Mouse (Mus musculus) inflammation-experienced regulatory T-cells, adult 16 weeks (primary cell): Measurements from ENCODE around the gene AF067063. TPM values are rescaled to one million over a fixed set of nuclear protein-coding genes. Genes with fewer than 3 reads are reported as not detected.

Experiments
- polyA plus RNA-seq: library from polyadenylated mRNA; unstranded; fragments of 100-300 nt; shearing (Covaris generic); gene quantifications from one replicate; pipeline ENCODE4 v1.2.1, GENCODE M21; 2017

AF067063 gene
- polyA plus RNA-seq = not detected

DNA sequence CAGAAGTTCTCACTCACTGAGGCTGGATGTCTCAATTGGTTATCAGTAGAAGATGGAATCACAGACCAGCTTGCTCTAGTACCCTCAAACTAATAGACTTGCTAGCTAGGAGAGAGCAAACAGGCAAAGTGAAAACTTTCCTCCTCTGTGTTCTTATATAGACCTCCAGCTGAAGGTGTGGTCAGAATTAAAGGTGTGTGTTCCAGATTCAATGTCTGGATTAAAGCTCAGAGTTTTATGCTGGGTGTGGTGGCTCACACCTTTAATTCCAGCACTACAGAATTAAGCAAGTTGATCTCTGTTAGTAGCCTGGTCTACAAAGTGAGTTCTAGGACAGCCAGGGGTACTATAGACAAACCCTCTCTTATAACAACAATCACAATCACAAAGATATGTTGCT is at the start of gene AF067063:
TSS of gene AF067063 (minus strand) at position 101 of the 400 bp plus-strand sequence.

DNA sequence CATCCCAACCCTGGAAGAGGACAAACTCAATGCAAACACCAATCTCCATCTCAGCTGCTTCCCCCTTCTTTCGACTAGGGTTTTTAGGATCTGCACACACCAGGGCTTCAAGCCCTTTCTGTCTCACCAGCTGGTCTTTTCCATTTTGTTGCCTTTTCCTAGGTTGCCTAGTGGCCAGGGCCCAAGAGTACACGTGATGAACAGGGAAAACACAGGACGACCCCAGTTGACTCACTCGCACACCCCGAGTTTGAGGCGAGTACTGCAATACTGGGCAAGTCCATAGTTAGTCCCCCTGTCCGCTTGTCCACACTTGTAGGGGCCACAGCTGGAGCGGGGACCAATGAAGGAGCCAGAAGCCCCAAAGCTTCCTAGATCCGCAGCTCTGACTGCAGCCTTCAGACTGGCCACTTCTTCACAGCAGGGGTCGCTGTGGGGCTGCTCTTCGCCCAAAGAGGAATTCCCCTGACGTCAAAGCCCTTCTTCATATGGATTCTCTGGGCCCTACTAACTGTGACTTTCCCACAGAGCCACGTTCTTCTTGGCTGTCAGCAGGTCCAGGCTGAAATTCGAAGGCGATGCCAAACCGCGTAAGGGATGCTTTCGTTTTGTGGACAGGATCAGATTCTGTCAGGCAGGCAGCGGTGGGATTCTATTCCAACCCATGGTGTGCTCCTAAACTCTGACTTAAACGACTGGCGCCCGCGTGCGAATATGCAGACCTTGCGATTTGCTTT is 5.5 kb upstream of the AF067063 start, which contains the start of gene D13Ertd608e:
TSS of gene D13Ertd608e (plus strand) at position 687 of the 737 bp plus-strand sequence.

DNA sequence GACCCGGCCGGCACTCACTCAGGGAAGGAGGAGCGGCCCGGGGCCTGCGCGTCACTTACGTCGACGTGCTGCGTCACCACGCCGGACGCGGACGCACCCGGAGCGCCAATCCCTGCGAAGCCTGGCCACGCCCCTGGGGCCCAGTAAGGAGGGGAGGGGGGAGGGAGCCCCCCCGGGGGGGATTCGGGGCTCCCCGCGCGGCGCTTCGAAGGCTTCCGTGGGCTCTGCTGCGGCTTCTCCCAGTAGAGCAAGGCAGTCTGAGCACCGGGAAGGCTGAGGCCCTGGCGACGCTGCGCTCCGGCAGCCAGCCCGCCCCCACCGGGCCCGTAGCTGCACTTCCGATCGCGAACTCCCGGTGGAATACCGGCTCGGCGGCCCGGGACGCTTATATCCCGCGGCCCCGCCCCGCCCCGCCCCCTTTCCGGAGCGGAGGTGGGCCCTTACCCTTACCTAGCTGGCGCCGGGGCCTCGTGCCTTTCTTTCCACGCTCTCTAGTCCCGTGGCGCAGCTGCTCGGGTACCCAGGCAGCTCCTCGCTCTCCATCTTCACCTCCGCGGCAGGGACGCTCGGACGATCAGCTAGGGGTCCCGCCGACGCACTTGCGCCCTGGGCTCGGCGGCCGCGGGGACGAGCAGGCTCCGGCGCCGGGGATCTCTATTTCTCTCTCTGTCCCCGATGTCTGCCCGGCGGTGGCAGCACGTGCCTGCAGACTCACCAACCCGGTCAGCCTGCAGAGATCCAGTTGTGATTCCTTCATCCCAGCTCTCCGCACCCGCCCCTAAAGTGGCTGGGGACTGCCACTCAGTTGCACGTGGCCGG is 39.0 kb downstream of the AF067063 start, which contains the start of gene Zfp131:
TSS of gene Zfp131 (minus strand) at position 129 of the 819 bp plus-strand sequence.

Other genes starting within 250 kb of the AF067063 start
- gene Ccl28, start 206.4 kb downstream of the AF067063 start, polyA plus RNA-seq = not detected
- 47.3 TPM for gene Hmgcs1, start 139.8 kb downstream of the AF067063 start, polyA plus RNA-seq
- 0.29 TPM for gene Nim1k, start 74.3 kb downstream of the AF067063 start, polyA plus RNA-seq
- gene Zfp131, start 39.3 kb downstream of the AF067063 start, polyA plus RNA-seq = 26.0 TPM
- gene D13Ertd608e, start 5.8 kb upstream of the AF067063 start, polyA plus RNA-seq = not detected
- gene Tcstv1, start 64.6 kb upstream of the AF067063 start, polyA plus RNA-seq = not detected
- gene Gm21761, start 99.1 kb upstream of the AF067063 start, polyA plus RNA-seq = not detected
- not detected for gene B020031M17Rik, start 120.6 kb upstream of the AF067063 start, polyA plus RNA-seq
- not detected for gene Gm36079, start 196.8 kb upstream of the AF067063 start, polyA plus RNA-seq
- not detected for gene Gm21188, start 222.0 kb upstream of the AF067063 start, polyA plus RNA-seq